Mouse (Mus musculus) right cerebral cortex, postnatal 25 days (tissue): ENCODE measurements around the gene Lrmda.

Source experiments
- DNase-seq: peaks from one replicate; pipeline ENCODE4 v3.0.0; 2022

Lrmda gene

GRCm38 (mm10) chr14:21993251-21994060, 26.1 kb upstream of the Lrmda start:
- DNase-seq, result no peak

DNA sequence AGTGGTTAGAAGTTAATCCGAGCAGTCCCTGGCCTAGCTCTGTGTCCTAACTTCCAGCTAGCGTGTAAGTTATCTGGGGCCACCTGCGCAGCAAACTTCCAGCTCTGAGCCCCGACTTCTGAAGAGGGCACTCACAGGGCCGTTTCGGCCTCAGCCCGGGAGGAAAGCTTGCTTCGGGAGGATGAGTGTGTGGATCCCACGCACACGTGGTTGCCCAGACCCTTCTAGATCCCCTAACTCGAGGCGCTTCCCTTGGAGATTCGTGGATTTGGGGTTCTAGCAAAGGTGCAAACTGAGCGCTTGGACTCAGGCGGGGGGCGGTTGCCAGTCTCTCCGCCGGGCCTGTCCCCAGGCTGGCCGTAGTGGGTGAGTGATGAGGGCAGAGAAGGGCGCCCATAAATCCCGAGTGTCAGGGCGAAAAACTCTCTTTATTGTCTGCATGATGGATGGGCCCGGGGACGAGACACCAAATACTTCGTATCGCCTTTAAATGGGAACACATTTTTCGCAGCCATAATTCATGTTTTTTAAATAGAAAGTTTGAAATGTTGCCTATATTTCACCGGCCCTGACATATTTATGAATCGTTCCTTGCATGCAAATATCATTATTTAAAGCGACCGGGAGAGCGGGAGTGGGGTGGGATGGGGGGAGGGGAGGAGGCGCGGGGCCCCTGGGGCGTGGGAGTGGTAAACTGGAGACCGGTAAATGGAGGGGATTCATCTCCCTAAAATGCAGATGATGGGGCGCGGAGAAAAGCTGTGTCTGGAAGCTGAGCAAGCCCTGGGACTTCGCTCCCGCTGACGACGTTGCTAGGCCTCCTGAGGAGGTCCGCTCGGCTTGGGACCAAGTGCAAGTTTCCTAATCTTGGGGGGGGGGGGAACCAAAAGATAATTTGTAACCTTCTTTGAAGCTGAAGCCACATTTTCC, 25.2 kb upstream of the Lrmda start:
- no peak for DNase-seq

GRCm38 (mm10) chr14:21995031-21995754, 24.3 kb upstream of the Lrmda start:
- no peak for DNase-seq

GRCm38 (mm10) chr14:21999588-21999987, 19.9 kb upstream of the Lrmda start:
- no peak for DNase-seq

- DNase-seq, result no peak
Observed at GRCm38 (mm10) chr14:22003231-22003630, 16.3 kb upstream of the Lrmda start.

- no peak for DNase-seq
Observed at GRCm38 (mm10) chr14:22003631-22004030, 15.9 kb upstream of the Lrmda start.

DNA sequence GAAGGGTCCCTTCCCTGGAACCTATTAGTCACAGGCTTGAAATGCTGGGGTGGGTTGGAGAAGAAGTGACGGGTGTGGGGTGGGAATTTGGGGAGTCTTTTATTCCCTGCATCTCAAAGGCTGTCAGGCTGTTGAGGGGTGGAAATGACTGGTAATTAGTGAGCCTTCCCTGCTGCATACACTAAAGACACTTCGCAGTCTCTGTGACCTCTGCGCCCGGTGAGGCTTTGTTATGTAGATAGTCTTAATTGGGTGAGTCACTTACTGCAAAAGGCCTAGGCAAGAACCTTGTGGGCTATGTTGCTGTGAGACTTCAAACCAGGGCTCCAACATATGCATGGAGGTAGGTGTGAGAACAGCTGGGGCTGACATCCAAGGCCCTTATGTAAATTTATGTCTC, 14.6 kb upstream of the Lrmda start:
- no peak for DNase-seq

DNA sequence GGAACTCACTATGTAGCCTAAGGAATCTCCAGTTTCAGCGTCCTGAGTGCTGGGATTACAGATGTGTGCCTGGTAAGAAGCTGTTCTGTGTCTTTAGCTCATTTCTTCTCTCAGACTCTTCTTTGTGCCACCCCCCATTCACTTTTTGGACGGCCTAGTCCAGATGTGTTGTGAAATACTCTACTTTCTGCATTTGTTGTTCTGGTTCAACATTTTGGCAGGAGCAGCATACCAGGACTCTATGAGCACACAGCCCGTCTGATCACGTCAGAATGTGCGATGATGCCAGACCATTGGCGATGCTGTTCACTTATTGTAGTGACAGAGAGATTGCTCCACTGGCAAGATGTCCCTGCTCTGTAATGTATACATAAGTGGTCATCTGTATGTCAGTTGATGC, 12.5 kb upstream of the Lrmda start:
- no peak for DNase-seq

DNA sequence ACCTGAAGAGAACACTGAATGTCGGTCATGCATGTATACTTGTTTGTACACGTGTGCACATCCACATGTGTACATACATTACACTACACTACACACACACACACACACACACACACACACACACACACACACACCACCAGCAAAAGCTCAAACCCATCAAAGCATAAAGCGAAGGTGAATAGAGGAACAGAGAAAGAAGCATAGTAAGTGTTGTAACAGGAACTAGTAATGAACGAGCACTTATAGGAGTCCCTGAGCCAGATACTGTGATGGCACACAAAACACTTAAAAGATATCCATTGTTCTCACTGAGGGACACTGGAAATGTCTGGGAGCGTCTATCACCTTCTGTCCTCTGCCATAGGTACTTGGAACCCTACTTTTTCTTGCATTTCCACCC, 5.2 kb upstream of the Lrmda start:
- DNase-seq, result no peak

GRCm38 (mm10) chr14:22014781-22015180, 4.7 kb upstream of the Lrmda start:
- no peak for DNase-seq

GRCm38 (mm10) chr14:22017011-22017410, 2.5 kb upstream of the Lrmda start:
- DNase-seq, result no peak

DNA sequence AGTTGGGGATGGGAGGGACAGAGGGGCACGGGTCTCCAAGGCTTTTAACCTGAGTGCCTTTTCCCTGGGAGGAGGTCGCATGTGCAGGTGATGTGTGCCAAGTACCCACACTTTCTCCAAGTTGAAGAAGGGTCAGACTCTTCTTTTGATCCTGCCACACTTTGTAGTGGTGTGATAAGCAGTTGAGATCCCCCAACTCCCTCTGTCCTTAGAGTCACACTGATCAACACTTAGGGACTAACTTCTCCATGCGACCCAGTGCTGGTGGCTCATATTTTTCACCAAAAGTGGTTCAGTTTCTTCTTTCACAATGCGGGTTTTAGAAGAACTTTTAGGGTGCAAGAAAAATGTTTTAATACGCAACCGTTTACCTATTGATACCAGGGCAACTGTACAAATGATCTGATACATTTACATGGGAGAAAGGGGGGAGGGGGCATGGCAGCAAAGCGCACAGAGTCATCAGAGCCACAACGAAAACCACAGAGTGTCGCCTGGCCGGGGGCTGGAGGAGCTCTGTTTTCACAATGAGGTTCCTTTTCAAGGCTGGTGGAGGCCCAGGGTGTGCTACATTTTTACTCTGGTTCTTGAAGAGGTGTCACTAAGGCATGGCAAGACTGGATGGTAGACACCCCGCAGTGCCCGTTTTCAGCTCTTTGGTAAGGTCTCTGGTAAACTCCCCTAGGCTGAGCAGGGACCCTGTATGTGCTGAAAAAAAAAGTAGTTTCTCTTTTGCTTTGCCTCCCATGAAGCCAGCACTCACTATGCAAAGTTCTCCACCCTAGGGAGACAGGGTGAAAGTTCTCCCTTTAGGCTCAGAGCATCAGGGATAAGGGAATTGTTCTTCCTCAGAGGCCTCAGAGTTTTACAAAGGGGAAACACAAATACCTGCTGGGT, 685 bp downstream of the Lrmda start:
- DNase-seq, result no peak

DNA sequence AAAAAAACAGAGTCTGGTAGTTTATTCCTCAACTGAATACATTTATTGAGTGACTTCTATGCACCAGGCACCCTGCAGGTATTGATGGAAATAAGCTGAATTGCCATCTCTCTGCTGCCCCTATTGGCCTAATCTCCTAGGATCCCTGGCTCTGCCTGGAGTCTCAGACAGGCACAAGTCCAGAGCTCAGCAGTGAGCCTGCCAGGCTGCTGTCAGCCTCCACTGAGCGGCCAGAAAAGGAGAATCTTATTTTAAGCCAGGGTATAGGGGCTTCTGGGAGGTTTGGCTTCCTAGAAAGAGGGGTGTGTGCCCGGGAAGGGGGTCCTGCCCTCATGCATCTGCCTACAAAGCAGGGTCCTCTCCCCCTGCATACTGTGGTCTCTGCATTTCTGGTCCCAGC, 1.4 kb downstream of the Lrmda start:
- DNase-seq, result no peak

- DNase-seq, result no peak
Observed at GRCm38 (mm10) chr14:22023533-22023932, 4.0 kb downstream of the Lrmda start.

GRCm38 (mm10) chr14:22035900-22036299, 16.4 kb downstream of the Lrmda start:
- no peak for DNase-seq

GRCm38 (mm10) chr14:22036338-22036737, 16.8 kb downstream of the Lrmda start:
- no peak for DNase-seq

DNA sequence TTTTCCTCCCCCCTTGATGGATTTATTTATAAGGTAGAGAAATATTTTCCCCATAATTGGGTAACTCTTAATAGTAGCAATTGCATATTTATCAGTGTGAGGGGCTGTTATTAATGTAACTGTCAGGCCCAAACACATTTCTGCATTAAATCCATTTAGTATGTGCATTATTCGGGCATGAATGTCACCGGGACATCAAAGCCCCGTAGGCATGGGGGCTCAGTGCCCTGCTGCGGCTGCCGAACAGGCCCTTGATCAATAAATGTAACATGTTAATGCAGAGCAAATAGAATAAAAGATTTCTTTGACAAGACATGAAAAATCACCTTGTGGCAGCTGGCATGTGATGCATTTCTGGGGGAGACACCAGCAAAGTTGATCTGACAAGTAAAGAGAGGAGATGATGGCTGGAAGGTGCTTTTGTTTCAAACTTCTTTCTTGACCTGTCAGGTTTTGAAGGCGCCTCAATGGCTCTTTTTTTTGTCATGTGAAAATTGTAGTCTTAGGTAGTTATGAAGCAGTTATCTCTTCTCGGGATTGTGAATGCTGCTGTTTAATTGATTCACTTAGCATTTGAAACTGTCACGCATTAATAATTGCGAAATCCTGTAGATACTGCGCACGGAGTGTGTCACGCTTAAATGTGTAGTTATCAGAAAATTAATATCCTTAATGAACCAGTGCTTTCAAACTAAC, 17.4 kb downstream of the Lrmda start:
- no peak for DNase-seq

DNA sequence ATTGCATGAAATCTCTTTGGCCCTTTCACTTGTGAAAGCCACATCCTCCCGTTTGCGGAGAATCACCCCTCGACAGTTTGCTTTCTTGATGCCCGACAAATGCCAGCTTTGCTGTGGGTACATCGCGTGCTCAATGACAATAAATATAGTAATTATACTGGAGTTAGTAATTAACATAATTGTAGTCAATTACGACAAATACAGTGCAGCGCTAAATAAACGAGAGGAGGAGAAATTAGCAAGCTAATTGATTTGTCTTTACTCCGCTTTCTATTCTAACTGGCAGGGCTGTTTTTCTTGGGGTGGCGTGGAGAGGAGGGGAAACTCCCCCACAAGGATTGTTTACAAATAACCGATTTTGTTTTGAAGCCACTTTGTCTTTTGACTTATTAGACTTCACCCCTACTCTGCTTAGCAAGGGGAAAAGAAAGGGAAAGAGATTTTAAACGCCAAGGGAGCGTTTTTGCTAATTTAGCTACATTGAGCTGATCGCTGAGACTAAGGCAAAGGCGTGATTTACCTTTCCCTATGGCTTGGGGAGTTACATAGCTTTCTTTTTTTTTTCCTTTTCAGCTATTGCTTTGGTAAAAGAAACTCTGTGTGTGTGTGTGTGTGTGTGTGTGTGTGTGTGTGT, 18.1 kb downstream of the Lrmda start:
- no peak for DNase-seq

- no peak for DNase-seq
Observed at GRCm38 (mm10) chr14:22042146-22042545, 22.6 kb downstream of the Lrmda start.

DNA sequence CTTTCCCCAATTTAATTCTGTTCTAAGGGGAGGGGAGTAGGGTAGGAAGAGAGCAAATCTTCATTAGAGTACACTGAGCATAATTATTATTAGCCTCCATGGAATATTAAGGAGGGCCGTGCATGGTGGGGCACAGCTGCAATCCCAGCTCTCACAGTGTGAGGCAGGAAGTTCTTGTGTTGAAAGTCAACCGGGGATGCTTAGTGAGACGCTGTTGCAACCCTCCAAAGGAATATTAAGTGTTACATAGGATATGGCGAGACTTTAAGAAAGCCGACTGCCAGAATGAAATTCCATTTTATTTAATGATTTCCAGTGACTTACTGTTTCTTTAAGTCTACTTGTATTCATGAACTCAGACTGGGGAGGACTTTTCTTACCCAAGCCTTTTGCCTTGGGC, 23.9 kb downstream of the Lrmda start:
- DNase-seq, result no peak

GRCm38 (mm10) chr14:22046262-22046856, 26.8 kb downstream of the Lrmda start:
- DNase-seq, result no peak
